8 mouse cellular contexts compared by ENCODE assay signal in genomic region chr3:109026462-109026990, GRCm38 (mm10). TPM values are rescaled to one million over a fixed set of nuclear protein-coding genes. Genes with fewer than 3 reads are reported as not detected.
DNase-seq lines count a peak whose midpoint lies in the region; ATAC-seq and TF ChIP-seq lines count a peak whose summit lies in the region.

No protein-coding gene starts in this region.

- CTCF ChIA-PET in Patski (lab: Charles Lee), result interaction anchor here (0.7 to 7.2 kb wide), 26 partner anchors 8 to 256 kb away, joined by 3 to 85 read pairs (median 6); partner anchors contain the start of gene Prpf38b

- no peaks in the 10 kb centered on the region for H3K9me3 ChIP-seq in hindbrain, embryonic 15.5 days
- H3K9me3 ChIP-seq in lung, embryonic 15.5 days, result no peaks in the 10 kb centered on the region
- H3K9me3 ChIP-seq in stomach, embryonic 15.5 days, result no peaks in the 10 kb centered on the region

- peak; percentile 20 to 28 for DNase-seq in cerebellum, adult 18-20 months
- no peak for DNase-seq in cerebellum, postnatal 4 days (ENCODE audit: low spot score in 2 of 2)
- DNase-seq in Patski (ENCODE audit: low read depth, low spot score), result no peak
- peak; percentile 36 for DNase-seq in fibroblast of lung, adult 2 months (ENCODE audit: low read depth)
- no peak for DNase-seq in urinary bladder, adult 2 months (ENCODE audit: low spot score)

- ATAC-seq in Patski, result peak; percentile 21
- peak; percentile 27; the same call in 1 of the 2 replicates for ATAC-seq in hindbrain, embryonic 15.5 days (ENCODE audit: low FRiP score, low read depth)
- ATAC-seq in lung, embryonic 15.5 days (ENCODE audit: borderline replicate concordance, extremely low read depth, low FRiP score, low TSS enrichment), result 0 out of 2 replicates have a peak, but pooled peaks have one; percentile 35
- ATAC-seq in stomach, embryonic 15.5 days (ENCODE audit: insufficient read depth, low FRiP score, low read depth), result no peak; the same call in 1 of the 2 replicates

- H3K27me3 ChIP-seq in Patski, result no peaks in the 10 kb centered on the region
- H3K27me3 ChIP-seq in hindbrain, embryonic 15.5 days, result no peaks in the 10 kb centered on the region
- H3K27me3 ChIP-seq in lung, embryonic 15.5 days, result no peaks in the 10 kb centered on the region
- no peaks in the 10 kb centered on the region for H3K27me3 ChIP-seq in stomach, embryonic 15.5 days (replicated peaks)

- in situ Hi-C loops in Patski (cut with MboI; ENCODE audit: low pct_unique_long_range_greater_than_20kb), result loop anchor here (5.0 to 10.0 kb wide), 2 partner anchors 36 to 468 kb away; no protein-coding TSS in a partner anchor

- TF ChIP-seq CTCF in Patski (IDR thresholded peaks at IDR 0.05), result peak; percentile 42

- POLR2A ChIA-PET in Patski (lab: Charles Lee), result interaction anchor here (0.6 to 1.8 kb wide), 5 partner anchors 9 to 115 kb away, joined by 3 to 10 read pairs (median 7); partner anchors contain the start of gene Prpf38b

- peak overlapping the region; percentile 91 for H3K27ac ChIP-seq in hindbrain, embryonic 15.5 days (replicated peaks)
- H3K27ac ChIP-seq in lung, embryonic 15.5 days, result peak overlapping the region; percentile 89
- peak overlapping the region; percentile 93 for H3K27ac ChIP-seq in stomach, embryonic 15.5 days

- peak overlapping the region; percentile 91 for H3K4me3 ChIP-seq in hindbrain, embryonic 15.5 days
- H3K4me3 ChIP-seq in lung, embryonic 15.5 days, result peak overlapping the region; percentile 59
- H3K4me3 ChIP-seq in stomach, embryonic 15.5 days (replicated peaks), result peak overlapping the region; percentile 75

- H3K4me2 ChIP-seq in hindbrain, embryonic 15.5 days, result peak overlapping the region; percentile 78
- H3K4me2 ChIP-seq in lung, embryonic 15.5 days, result peak overlapping the region; percentile 86
- H3K4me2 ChIP-seq in stomach, embryonic 15.5 days, result peak overlapping the region; percentile 81

- WGBS in hindbrain, embryonic 15.5 days, result 7% methylated on average over 15 of the region's 15 CpGs
- WGBS in lung, embryonic 15.5 days, result 5% methylated on average over 15 of the region's 15 CpGs
- WGBS in stomach, embryonic 15.5 days, result 6% methylated on average over 15 of the region's 15 CpGs

- peaks cover 40% of the 10 kb centered on the region for H3K4me1 ChIP-seq in hindbrain, embryonic 15.5 days (replicated peaks)
- H3K4me1 ChIP-seq in lung, embryonic 15.5 days, result peaks cover 31% of the 10 kb centered on the region
- peaks cover 19% of the 10 kb centered on the region; the same call in 1 of the 2 replicates for H3K4me1 ChIP-seq in stomach, embryonic 15.5 days

- peak overlapping the region; percentile 83 for H3K9ac ChIP-seq in hindbrain, embryonic 15.5 days
- peak overlapping the region; percentile 71 for H3K9ac ChIP-seq in lung, embryonic 15.5 days
- peak overlapping the region; percentile 80 for H3K9ac ChIP-seq in stomach, embryonic 15.5 days

- no peaks in the 10 kb centered on the region for H3K36me3 ChIP-seq in hindbrain, embryonic 15.5 days
- no peaks in the 10 kb centered on the region for H3K36me3 ChIP-seq in lung, embryonic 15.5 days
- H3K36me3 ChIP-seq in stomach, embryonic 15.5 days, result no peaks in the 10 kb centered on the region

RNA-seq across cellular contexts. Expression of gene Fam102b, which starts 0.9 kb away (rescaled TPM):
- 30.5 TPM for polyA plus RNA-seq in Patski (2021)
- 25.1 and 25.6 TPM in 2 replicates for polyA plus RNA-seq in hindbrain, embryonic 15.5 days (2015; fragmentation: Nextera tagmentation; extraction: Ambion mirVana)
- polyA plus RNA-seq in lung, embryonic 15.5 days (2015; fragmentation: Nextera tagmentation; extraction: Ambion mirVana), result 11.2 and 11.6 TPM in 2 replicates
- polyA plus RNA-seq in stomach, embryonic 15.5 days (2015; fragmentation: Nextera tagmentation; extraction: Ambion mirVana), result 15.6 and 16.5 TPM in 2 replicates
- 16.0 and 23.9 TPM in 2 replicates for polyA plus RNA-seq in urinary bladder, adult 2 months (2012; rRNA removed)

RNA-seq across cellular contexts. Expression of gene Slc25a54, which starts 53.7 kb away (rescaled TPM):
- polyA plus RNA-seq in Patski (2021), result not detected
- not detected in 2 replicates for polyA plus RNA-seq in hindbrain, embryonic 15.5 days (2015; fragmentation: Nextera tagmentation; extraction: Ambion mirVana)
- polyA plus RNA-seq in lung, embryonic 15.5 days (2015; fragmentation: Nextera tagmentation; extraction: Ambion mirVana), result not detected in 2 replicates
- not detected in 2 replicates for polyA plus RNA-seq in stomach, embryonic 15.5 days (2015; fragmentation: Nextera tagmentation; extraction: Ambion mirVana)
- polyA plus RNA-seq in urinary bladder, adult 2 months (2012; rRNA removed), result not detected in 2 replicates

Comparison
In these comparisons a context has a peak if more than half of its experiments do, and no peak if none do; other contexts are left out.
1. DNase-seq: peak in cerebellum, adult 18-20 months (2 of 2) and fibroblast of lung, adult 2 months (single experiment); none in cerebellum, postnatal 4 days (0 of 2), Patski (single experiment) and urinary bladder, adult 2 months (single experiment).
2. Peak in every context shown above with its lines, with median percentiles within 50 percentile points of each other: H3K27ac ChIP-seq, H3K4me2 ChIP-seq, H3K4me3 ChIP-seq and H3K9ac ChIP-seq.